Mouse (Mus musculus): ENCODE measurements around the gene Srd5a3.

DNA sequence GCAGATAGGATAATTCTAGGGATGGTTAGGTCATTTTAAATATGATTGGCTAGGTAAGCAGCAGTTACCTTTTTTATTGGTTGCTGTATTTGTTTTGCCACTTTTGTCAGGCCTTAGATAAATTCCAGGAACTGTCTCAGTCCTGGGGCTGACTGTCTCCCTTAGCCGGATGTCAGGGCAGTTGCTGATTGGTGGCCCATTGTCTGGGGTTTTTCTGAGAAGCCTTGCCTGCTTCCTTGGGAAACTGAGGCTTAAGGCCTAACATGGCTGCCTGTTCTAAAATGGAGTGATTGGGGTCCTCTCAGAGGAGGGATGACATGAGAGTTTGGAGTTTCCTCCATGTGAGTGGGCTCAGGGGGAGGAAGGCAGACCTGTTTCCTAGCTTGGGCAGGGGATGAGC is 2.0 kb upstream of the Srd5a3 start:
- TF ChIP-seq POLR2A (IDR thresholded peaks at IDR 0.05; ENCODE audit: borderline replicate concordance, control insufficient read depth, low read depth, low read length): no peak
- TF ChIP-seq CTCF (IDR thresholded peaks at IDR 0.05; ENCODE audit: control insufficient read depth, insufficient read depth, low read length): no peak

All from bone marrow, adult 2 months (tissue).